Mouse (Mus musculus) layer of hippocampus, postnatal 36 days (tissue): ENCODE measurements around the gene Pik3c2b. TPM values are rescaled to one million over a fixed set of nuclear protein-coding genes. Genes with fewer than 3 reads are reported as not detected.
"Not testable (repeated sequence)": the region's sequence is repeated elsewhere in the genome, so short reads cannot be mapped to it uniquely, and the experiment has no call there.

ENCODE experiments used
- DNase-seq, 2 experiments: peaks; one replicate each; pipeline ENCODE4 v3.0.0; 2022
- total RNA-seq, 2 experiments: library from RNA; stranded (reverse); gene quantifications; 2 replicates each; pipeline ENCODE4 v1.2.3; 2021

The Pik3c2b gene
- total RNA-seq, result 10 to 100 TPM; 14.7 to 16.2 TPM

- DNase-seq, result no peak
Observed at GRCm38 (mm10) chr1:133045011-133045860, at the start of gene Pik3c2b. TSS of gene Pik3c2b (plus strand) at chr1:133045667.

DNA sequence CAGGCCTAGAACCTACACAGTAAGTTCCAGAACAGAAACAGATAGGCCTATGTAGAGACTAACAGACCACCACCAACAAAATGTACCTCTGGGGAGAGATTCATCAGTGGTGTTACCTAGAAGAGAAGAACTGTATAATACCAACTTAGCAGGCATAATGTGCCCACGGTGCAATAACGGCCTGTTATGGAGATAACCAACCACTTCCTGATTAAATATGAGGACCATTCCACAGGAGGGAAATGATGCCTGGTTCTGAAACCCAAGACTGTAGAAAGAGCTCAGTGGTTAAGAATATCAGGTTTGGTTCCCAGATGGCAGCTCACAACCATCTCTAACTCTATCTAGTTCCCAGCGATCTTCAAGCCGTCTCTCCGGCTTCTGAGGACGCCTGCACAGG lies 45.1 kb upstream of the Pik3c2b start:
- no peak for DNase-seq

DNA sequence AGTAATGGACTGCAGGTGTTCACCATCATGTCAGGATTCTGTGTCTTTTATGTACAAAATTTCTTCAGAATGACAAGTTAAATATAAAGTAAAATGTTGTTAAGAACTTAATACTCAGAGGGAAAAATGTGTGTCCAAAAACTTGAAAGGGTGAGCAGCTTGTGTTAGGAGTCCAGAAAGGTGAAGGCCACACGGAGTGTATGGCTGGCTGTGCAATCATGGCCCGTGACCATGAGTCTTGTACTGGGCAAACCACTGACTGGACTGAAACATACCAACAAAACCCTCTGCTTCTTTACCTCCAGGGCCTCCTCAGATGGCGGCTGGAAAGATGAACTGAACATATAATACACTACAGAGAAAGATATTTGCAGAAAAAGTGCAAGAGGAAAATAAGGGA lies 38.9 kb upstream of the Pik3c2b start:
- DNase-seq, result no peak

- no peak for DNase-seq
Observed at GRCm38 (mm10) chr1:133011955-133012841, 33.3 kb upstream of the Pik3c2b start.

- DNase-seq, result no peak
Observed at GRCm38 (mm10) chr1:133013331-133013730, 32.1 kb upstream of the Pik3c2b start.

DNA sequence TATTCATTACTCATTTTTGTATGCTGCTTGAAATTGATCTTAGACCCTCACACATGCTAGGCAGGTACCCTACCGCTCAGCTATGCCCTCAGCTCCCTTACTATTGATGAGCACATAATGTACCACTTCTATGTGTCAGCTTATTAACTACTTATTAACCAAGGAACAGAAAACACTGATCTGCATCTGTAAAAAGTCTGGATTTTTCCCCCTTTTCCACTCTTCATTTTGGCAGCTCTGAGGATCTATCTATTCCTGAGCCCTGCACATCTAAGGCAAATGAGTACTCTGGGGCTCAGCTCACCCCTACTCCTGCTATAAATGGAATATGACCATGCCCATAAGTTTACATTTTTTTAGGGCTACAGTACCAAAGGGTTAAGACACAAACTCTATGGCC lies 31.3 kb upstream of the Pik3c2b start:
- DNase-seq, result no peak

GRCm38 (mm10) chr1:133016775-133017428 lies 28.6 kb upstream of the Pik3c2b start:
- DNase-seq, result no peak

- DNase-seq, result no peak
Observed at GRCm38 (mm10) chr1:133018580-133018979, 26.9 kb upstream of the Pik3c2b start.

- DNase-seq, result no peak
Observed at GRCm38 (mm10) chr1:133019312-133019711, 26.2 kb upstream of the Pik3c2b start.

- no peak for DNase-seq
Observed at GRCm38 (mm10) chr1:133020137-133020894, 25.2 kb upstream of the Pik3c2b start.

- DNase-seq, result no peak
Observed at GRCm38 (mm10) chr1:133021391-133021790, 24.1 kb upstream of the Pik3c2b start.

DNA sequence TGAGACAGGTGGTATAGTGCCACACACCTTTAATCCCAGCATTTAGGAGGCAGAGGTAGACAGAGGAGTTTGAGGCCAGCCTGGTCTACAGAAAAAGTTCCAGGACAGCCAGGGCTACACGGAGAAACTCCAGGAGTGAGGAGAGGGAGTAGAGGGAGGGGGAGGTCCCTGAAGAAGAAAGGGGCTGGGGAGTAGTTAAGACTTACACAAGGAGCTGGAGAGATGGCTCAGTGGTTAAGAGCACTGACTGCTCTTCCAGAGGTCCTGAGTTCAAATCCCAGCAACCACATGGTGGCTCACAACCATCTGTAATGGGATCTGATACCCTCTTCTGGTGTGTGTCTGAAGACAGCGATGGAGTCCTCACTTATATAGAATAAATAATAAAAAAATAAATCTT lies 23.5 kb upstream of the Pik3c2b start:
- not testable (repeated sequence) for DNase-seq

DNA sequence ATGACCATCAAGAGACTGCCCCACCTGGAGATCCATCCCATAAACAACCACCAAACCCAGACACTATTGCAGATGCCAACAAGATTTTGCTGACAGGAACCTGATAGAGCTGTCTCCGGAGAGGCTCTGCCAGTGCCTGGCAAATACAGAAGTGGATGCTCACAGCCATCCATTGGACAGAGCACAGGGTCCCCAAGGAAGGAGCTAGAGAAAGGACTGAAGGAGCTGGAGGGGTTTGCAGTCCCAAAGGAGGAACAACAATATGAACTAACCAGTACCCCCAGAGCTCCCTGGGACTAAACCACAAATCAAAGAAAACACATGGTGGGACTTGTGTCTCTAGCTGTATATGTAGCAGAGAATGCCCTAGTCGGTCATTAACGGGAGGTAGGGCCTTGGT lies 21.7 kb upstream of the Pik3c2b start:
- not testable (repeated sequence) for DNase-seq

DNA sequence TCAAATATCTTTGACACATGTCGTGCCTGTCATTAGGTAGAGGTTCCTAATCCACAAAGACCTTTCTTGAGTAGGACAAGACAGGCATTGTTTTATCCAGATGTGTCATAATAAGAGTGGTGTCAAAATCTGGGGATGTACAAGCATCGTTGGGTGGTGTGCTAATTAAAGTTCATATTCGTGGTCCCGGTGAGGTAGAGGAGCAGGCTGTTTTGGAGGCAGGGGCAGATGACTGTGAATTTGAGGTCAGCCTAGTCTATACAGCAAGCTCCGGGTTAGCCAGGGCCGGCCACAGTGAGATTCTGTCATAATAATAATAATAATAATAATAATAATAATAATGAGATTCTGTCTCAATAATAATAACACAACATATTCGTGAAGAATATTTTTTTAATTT lies 21.0 kb upstream of the Pik3c2b start:
- DNase-seq, result no peak

DNA sequence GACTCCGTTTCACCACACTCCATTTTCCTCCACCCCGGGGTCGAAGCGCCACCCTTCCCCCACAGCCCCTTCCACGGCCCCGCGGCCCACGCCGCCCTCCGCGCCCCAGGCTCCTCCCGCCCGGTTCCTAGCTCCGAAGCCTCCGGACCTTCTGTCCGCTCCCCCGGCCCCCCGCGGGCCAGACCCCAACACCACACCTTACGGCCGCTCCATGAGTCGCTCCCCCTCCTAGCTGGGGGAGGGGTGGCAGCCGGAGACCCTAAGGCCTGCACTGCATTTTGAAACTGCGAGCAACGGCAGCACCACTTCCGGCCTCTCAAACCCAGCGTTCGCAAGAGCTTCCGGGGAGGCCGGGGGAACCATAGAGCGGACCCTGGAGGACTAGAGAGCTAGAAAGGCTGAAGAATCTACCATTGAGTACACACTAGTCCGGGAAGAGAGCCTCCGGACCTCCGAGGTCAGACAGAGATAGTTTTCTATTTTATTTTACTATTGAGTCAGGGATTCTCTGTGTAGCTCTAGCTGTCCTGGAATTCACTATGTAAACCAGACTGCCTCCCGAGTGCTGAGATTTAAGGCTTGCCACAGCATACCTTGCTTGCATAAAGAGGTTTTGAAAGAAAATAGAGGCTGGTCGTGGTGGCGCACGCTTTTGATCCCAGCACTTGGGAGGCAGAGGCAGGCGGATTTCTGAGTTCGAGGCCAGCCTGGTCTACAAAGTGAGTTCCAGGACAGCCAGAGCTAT lies 20.2 kb upstream of the Pik3c2b start:
- peak; percentile 87 to 88 for DNase-seq

DNA sequence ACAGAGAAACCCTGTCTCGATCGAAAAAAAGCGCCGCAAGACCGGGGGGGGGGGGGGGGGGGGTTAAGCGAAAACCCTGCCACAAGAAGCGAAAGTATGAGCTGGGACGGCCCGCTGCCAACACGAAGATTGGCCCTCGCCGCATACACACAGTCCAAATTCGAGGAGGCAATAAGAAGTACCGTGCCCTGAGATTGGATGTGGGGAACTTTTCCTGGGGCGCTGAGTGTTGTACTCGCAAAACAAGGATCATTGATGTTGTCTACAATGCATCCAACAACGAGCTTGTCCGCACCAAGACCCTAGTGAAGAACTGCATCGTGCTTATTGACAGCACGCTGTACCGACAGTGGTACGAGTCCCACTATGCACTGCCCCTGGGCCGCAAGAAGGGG lies 19.7 kb upstream of the Pik3c2b start:
- not testable (repeated sequence) for DNase-seq

DNA sequence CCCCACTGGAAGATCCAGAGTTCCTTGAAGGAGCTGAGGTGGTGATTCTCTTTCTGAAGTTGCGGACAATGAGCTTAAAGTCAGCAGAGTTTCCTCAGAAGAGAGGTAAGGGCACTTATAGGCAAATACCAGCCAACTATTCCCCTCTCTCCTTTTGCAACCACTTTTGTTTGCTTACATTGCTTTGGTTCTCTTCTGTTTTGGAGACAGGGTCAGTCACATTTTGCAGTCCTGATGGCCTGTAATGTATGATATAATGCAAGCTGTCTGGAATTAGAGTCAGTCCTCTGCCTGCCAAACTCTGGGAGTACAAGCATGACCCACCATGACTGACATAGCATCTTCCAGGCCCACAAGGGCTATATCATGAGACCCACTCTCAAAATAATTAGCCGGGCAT lies 18.3 kb upstream of the Pik3c2b start:
- no peak for DNase-seq

DNA sequence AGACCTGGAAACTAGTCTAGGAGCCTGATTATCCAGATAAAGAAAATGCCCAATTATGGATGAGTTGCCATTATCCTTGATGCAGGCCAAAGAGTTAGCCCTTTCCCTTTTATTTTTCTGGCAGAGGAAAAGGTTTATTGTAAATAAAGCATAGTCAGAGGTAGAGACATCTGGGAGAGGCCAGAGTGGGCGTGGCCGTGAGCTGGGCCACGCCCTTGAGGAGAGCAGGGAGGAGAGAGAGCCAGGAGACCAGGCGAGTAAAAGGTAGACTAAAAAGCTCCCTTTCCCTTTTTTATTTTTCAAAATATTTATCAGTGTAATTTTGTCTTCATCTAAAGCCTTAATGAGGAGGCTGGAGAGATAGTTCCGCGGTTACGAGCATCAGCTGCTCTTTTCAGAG lies 17.5 kb upstream of the Pik3c2b start:
- DNase-seq, result no peak

GRCm38 (mm10) chr1:133029744-133030143 lies 15.7 kb upstream of the Pik3c2b start:
- DNase-seq, result no peak

- DNase-seq, result no peak
Observed at GRCm38 (mm10) chr1:133030461-133030860, 15.0 kb upstream of the Pik3c2b start, which contains the start of gene Mdm4. TSS of gene Mdm4 (minus strand) at chr1:133030561.

- no peak for DNase-seq
Observed at GRCm38 (mm10) chr1:133032981-133033315, 12.5 kb upstream of the Pik3c2b start.
